Mouse (Mus musculus) brain, adult 2 months (tissue): ENCODE data around the gene Rftn1.
"Not testable (repeated sequence)": the region's sequence is repeated elsewhere in the genome, so short reads cannot be mapped to it uniquely, and the experiment has no call there.

Experiments used
- DNase-seq: peaks from one replicate; pipeline ENCODE4 v3.0.0; 2011; ENCODE audit warnings: low read depth, low spot score

Rftn1 gene

DNA sequence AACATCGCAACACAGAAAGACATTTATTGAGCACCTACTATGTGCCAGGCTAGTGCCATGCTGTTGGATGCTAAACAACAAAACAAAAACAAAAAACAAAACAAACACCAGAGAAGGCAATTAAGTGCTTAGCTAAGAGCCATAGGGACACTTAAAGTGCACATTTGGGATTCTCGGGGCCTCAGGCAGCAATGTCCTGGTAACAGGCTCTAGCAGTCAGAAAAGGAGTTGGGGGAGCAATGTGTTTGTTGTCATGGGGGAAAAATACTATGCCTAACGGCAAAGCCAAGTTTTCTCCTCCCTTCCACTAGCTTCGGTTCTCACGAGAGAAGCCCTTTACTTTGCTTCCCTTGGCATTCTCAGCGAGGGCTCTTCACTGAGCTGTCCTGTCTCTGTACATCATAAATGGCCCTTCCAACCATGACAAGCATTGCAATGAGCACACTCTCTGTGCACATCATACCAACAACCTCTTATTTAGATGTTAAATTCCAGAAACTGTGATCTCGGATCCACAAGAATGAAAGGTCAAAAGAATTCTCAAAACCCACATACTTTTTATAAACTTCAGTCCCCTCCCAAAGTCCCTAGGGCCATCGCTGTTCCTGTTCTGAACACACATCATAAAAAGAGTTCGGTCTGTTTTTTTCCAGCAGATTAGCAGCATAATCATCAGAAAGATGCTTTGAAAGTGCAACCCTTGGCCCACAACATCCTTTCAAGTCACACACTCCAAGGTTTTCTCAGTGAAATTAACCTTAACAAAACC is 63.2 kb downstream of the Rftn1 start:
- no peak for DNase-seq

DNA sequence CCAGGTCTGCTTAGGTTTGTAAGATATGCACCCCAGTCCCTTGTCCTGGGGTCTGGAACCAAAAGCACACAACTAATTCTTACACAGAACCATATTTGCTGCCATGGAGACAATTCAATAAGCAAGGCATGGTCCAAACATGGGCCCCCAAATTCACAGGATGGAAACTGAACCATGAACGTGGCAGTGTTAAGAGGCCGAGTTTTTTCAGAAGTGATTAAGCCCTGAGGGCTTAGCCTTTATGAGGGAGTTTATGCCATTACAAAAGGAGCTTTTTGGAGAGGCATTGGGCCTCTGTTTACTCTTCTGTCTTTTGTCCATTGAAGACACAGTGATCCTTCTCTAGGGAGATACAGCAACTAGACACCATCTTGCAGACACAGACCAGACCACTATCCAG is 63.9 kb downstream of the Rftn1 start:
- no peak for DNase-seq

DNA sequence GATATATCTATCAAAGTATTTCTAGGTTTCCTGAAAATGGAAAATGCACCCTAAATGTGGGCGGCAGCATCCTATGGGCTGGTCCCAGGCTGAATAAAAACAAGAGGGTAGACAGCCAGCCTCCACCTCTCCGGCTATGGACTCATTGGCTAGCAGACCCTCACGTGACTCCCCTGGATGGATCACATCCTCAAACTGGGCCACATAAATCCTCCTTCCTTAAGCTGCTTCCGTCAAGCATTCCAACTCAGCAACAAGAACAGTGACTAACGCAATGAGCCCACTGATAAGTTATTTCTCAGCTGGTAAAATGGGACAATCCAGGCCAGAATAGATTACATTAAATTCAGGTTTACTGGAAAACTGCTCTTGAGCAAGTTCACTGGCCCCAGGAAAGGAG is 64.6 kb downstream of the Rftn1 start:
- no peak for DNase-seq

DNA sequence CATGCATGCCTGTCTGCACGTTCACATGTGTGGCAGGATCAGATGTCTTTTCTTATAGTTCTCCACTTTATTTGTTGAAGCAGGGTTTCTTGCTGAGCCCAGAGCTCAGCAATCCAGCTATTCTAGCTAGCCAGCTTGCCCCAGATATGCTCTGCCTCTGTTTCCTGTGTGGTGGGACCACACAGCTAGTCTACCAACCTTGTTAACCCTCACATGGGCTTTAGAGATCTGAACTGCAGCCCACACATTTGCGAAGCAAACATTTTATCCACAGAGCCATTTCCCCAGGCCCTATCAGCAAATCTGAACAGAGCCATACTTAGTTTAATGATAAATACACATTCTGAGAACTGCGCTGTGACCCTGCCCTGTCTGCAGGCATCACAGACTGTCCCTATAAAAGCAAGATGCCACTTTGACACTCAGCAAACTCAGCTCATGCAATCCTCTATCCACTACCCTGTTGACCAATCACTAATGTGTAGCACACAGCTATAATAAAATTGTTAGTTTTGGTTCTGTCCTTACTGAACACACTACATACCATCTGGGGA is 65.2 kb downstream of the Rftn1 start:
- no peak for DNase-seq

DNA sequence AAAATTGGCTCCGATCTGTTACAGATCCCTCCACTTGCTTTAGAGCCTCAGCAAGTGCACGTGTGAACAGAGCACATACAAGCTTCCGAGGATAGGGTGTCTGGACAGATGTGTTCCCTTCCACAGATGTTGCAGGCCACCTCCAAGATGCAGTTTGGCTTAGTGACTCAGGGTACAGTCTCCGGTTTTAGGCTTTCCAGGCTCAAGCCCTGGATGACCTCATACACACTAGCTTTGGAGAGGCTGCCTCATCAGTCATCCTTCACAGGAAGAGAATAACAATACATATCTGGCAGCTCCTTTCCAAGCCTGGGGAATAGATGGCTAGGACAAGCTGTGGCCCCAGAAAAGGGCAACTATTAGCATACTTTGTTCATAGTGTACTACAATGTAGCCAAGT is 65.8 kb downstream of the Rftn1 start:
- no peak for DNase-seq

DNA sequence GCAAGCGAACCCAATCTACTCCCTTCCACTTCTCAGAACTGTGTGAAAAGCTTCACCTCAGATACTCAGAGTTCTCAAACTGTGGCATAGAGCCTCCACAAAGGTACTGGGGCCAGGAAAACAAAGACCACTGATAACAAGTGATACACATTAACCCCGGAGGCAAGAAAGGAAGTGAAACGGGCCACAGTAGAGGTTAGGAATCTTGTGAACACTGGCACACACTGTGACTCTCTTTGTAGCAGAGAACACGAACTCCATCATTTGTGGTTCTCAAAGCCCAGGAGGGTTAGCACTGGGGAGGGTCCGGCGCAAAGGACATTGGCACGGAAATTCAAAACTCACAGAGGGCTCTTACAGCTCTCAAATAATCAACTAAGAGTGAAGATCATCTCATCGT is 67.9 kb downstream of the Rftn1 start:
- no peak for DNase-seq

DNA sequence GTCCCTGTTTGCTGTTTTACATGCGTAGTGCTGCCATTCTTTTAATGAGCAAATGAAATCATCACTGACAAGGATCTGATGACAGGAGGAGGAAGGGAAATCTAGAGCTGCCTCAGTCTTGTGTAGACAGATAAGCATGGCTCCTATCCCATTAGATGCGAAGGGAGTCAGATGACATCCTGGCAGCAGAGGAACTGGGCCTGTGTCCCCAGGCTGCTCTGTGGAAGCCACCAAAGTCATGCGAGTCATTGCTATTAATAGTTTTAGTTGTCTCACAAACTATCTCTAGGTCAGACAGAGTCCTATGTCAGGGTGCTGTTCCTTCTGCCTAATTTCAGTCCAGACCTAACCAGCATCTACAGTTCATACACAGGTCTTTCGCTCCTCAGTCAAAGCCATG is 70.4 kb downstream of the Rftn1 start:
- peak; percentile 31 for DNase-seq

DNA sequence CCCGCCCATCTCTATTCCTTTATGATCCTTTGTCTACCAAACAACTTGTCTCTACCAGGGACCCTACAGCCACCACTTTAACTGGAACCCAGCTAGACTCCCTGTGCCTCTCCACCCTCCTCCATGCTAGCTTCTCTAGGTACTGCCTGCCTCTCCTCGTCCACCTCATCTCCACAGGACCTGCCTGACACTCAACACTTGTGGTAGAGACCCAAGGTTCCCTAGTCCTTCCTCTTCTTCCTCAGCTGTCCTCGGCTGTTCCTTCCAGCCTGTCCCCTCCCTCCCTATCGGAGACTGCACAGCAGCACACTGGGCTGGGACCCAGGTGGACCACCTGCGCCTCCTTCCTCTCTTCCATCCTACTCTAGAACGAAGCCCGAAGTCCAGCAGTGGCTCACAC is 73.0 kb downstream of the Rftn1 start:
- DNase-seq: no peak

DNA sequence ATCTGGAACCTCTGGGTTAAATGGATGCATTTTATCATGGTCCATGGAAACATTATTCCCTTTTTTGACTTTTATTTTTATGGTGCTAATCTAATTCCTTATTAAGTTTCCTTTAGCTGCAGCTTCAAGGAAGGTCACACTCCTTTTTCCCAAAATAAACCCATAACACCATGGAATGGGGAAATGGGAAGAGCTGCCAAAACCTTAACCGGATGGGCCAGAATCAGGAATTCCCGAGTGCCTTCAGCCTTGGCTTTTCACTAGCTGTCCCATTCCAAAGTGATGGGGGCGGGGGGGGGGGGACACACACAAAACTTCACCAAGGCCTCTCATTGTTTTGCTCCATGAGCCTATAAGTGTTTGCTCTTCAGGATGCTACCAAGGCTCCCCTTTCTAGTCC is 73.5 kb downstream of the Rftn1 start:
- no peak for DNase-seq

DNA sequence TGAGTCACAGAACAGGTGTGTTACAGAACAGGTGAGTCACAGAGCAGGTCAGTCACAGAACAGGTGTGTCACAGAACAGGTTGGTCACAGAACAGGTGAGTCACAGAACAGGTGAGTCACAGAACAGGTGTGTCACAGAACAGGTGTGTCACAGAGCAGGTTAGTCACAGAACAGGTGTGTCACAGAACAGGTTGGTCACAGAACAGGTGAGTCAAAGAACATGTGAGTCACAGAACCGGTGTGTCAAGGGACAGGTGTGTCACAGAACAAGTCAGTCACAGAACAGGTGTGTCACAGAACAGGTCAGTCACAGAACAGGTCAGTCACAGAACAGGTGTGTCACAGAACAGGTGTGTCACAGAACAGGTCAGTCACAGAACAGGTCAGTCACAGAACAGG is 74.1 kb downstream of the Rftn1 start:
- DNase-seq: not testable (repeated sequence)

DNA sequence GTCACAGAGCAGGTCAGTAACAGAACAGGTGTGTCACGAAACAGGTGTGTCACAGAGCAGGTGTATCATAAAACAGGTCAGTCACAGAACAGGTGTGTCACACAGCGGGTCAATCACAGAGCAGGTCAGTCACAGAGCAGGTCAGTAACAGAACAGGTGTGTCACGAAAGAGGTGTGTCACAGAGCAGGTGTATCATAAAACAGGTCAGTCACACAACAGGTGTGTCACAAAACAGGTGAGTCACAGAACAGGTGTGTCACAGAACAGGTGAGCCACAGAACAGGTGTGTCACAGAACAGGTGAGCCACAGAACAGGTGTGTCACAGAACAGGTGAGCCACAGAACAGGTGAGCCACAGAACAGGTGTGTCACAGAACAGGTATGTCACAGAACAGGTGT is 74.8 kb downstream of the Rftn1 start:
- not testable (repeated sequence) for DNase-seq

DNA sequence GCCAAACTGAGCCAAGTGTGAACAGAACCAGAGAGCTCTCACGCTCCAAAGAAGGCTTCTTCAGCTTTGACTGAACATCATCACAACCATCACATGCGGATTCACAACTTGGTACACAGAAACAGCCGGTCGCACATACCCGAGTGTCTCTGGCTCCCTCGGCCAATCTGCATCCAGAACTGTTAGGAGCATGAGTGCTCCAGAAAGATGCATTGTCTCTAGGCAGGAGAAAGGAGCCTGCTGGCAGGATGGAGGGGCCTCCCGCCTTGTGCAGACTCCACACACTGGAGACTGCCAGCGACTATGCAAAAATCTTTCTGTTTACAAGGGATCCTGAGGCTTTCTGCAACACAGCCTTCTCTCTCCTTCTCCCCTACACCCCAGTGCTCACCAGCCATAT is 75.8 kb downstream of the Rftn1 start:
- no peak for DNase-seq

DNA sequence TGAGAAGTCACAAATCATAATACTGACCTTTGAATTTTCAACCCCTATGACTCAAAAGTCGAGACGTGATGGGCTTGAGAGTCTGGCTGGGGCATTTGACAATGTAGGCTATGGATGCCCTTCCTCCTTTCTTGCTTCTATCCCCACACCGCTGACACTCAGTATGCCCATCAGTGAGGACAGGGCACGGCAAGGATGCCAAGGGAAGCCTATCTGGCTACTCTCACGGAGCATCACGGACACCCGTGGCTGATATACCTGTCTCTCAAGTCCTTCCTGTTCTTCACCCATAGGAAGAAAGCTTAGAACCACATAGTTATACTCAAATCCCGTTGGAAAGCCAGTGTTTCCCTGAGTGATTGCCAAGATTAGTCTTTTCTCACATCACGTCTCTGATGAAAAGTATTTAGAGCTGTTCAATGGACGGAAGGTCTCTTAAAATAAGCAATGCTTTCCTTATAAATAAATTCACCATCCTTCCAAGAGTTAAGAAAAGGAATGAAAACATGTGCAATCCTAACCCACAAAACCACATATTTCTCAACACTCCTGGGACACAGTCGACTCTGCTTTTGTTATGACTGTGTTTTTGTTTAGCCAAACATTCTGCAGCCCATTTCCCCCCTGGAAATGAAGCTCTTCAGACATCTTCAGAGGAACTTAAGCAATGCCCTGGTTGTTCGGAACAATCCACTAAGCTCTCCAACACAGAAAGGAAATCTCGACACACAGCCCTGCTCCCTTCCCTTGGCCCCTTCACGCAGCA is 79.6 kb downstream of the Rftn1 start:
- DNase-seq: no peak

DNA sequence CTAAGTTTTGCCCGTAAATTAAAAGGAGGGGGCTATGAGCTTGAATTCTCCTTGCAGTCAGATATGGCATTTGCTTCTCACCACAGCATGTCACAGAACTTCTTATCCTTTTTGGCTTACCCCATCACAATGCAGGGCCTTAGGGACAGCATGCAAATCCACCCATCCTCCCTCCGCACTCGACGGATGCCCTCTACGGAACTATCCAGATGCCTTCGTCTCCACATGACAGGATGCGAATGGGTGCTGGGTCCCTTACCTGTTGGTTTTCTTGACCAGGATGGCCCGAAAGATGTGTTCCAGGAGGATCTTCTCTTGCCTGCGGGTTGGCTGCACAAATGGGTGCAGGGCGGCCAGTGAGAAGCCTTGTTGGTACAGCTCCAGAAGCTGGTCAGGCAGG is 83.7 kb downstream of the Rftn1 start:
- DNase-seq: no peak

DNA sequence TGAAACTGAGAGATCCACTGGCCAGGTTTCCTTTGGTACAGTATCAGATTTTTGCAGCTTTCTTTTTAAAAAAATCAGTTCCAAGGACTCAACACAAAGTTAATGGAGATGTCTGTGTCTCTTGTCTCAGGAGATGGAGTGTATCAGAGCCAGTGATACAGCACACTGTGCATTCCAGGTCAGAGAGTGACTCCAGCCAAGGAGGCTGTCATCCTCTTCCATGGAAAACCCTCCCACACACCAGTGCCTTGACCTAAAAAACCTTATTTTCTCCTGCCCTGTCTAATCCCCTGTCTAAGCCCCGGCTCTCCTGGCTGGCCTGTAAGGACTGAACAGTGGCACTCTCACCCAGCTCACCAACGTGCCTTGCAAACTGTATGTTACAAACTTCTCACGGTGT is 86.3 kb downstream of the Rftn1 start:
- DNase-seq: no peak

DNA sequence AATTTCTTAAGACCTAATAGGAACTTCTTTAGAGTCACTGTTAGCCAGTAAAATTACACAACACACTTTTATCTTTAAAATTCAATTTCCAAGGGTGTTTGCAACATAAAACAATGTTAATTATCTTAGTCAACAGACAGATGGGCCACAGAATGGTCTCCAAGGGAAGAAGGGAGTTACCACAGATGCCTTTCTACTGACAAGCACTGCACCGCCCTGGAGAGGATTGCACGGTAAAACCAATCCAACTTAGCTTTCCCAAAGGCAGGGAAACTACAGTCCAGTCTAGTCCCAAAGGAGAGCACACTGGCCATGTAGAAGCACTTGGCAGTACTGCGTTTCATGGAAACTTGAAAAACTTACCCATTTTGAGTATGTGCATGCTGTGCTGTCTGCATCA is 89.1 kb downstream of the Rftn1 start:
- no peak for DNase-seq

DNA sequence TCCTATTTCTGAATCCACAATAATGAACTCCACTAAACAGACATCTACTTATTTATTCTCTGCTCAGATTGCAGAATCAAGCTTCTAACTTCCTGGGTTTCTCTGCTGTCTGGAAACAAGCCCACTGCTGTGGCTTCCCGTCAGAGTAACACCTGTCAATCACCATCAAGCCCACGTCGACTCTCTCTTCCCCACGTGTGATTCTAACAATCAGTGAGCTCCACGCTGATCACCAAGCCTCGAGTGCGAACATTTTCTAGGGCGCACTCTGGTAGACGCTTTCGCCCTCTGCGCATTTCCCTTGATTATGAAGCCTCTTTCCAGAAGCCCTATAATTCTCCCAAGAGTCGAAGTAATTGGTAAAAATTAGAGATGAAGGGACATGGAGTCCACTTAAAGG is 90.4 kb downstream of the Rftn1 start:
- no peak for DNase-seq

DNA sequence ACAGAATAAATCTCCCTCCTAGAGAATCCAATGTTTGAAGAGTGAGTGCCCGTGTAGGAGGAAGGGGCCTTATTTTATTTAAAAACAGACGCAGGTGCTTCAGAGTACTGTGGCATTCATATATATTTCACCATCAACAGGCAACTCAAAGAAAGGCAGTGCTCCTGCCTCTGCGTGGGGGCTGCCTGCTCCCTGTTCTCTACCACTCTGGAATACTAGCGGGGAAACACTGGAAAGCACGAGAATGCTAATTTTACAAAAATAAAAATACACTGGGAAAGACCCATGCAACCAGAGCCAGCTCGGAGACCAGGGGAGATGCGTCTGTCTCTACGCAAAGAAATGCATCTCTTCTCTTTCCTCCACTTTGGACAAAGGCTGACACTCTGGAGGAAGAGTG is 91.1 kb downstream of the Rftn1 start:
- DNase-seq: no peak

DNA sequence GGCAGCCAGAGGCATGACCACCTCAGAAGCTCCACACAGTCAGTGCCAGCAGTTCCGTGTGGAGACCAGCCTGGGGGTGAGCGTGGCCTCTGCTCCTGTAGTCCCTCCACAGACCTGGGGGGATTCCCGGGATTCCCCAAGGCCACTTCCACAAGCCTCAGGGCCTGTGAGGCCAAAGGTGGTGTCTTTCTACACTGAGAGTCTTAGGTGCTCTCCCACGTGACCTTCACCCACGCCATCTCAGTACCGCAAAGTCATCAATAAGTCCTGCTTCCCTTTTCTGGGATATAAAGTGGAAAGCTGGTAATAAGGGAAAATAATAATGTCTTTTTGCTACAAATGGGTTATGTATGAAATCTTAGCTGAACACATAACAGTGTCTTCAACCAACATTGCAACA is 92.2 kb downstream of the Rftn1 start:
- DNase-seq: no peak

DNA sequence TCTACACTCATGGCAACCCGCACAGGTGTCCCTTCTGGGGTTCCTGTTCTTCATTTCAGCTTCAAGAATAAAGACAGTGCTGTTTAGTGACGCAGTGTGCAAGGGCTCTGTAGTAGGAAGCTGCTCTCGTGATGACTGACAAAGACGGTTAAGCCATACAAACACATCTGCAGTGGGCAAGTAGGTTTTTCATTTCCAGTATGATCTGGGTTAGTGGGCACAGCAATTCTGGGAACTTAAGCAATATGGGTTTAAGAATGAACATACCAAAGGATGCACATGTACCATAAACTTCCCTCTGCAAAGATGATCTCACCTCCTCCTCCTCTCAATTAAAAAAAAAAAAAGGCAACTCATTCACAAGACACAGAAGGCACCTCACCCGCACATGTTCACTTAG is 92.6 kb downstream of the Rftn1 start:
- DNase-seq: no peak

DNA sequence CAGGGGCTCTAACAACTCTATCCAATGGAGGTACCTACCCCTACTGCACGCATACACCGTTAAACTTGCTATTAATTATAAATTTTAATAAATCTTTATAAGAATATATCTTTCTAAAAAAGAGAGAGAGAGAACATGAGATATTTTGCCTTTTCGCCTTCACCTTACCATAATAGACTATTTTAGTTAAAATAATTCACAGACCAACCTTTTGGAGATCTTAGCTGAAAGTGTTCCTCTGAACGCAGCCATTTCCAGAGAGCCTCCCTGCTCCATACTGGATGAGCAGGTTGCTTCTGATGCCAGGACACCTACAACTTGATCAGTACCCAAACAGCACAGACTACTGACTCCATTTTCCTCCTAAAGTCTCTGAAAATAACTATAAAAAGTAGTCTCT is 94.2 kb downstream of the Rftn1 start:
- DNase-seq: no peak

DNA sequence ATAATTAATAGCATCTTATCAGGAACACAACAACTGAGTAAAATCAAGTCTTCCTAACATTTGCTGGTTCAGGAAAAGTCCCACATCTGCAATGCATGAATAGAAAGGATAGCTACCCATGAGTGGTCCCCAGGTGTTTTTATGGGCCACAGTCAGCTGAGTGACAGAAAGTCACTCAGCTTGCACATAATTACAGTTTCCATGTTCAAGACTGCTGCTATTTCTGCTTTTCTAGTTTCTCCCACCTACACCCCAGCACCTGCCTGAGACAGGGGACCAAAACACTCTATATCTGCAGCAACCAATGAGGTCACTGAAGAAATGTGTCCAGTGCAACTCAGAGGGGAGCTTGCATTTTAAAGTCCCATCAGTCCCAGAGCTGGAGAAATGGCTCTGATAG is 95.9 kb downstream of the Rftn1 start:
- DNase-seq: no peak

DNA sequence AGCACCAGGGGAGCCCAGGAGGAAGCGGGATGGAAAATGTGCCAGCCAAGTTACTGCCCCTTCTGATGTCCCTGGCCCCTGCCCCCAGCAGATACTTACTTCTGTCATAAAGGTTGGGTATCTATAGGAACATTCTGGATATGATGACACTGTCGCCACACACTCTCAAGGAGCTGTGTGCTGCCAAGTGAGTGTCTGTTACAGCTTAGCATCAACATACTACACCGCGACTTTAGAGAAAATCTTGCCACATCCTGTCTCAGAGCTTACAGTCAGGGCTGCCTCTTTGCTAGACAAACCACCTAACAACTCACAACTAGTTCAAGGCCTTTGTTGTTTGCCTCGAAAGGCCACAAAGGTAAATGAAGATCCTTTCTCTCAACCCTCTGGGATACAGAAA is 96.4 kb downstream of the Rftn1 start:
- no peak for DNase-seq
